Mouse (Mus musculus) Muller cell, postnatal 12 days (primary cell): ENCODE data around the gene Sh2d4b.

ENCODE experiments used
- DNase-seq: peaks from one replicate; pipeline ENCODE4 v3.0.0-alpha.2; 2015; ENCODE audit errors: inconsistent ontology term

Gene Sh2d4b

DNA sequence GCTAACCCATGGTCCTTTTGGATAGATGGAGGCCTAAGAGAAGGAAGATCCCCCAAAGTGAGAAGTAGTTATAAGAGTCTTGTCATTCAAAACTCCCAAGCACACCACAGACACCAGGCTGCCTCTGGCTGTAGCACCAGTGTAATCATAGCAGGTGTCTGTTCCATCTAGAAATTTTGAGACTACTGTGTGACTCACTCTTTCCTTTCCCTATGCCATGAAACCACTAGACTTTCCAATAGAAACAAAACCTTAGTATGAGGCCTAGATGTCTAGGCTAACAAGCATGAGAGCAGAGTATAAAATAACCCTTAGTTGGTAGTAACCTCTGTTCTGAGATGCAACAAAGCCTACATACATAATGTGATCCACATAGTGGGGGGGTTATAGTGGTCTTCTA lies 55.7 kb downstream of the Sh2d4b start:
- no peak for DNase-seq

- no peak for DNase-seq
Observed at GRCm38 (mm10) chr14:40830505-40830904, 62.6 kb downstream of the Sh2d4b start.

DNA sequence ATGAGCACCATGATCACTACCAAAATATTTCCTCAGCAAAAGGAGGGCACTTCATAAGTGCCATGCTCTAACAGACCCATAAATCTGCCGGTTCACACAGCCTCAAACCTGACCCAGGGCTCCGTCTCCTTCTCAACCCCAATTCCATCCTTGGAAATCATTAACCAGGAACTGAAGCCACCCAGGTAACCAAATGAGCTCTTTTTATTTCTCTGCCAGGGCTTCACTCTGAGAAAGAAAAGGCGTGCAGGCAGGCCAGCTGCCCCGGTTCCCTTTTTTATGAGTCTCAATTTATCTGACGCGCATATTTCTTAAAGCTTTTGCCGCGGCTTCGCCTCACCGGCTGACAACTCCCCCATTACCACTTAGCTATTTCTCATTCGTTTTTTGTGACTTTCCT lies 63.0 kb downstream of the Sh2d4b start:
- DNase-seq, result no peak

DNA sequence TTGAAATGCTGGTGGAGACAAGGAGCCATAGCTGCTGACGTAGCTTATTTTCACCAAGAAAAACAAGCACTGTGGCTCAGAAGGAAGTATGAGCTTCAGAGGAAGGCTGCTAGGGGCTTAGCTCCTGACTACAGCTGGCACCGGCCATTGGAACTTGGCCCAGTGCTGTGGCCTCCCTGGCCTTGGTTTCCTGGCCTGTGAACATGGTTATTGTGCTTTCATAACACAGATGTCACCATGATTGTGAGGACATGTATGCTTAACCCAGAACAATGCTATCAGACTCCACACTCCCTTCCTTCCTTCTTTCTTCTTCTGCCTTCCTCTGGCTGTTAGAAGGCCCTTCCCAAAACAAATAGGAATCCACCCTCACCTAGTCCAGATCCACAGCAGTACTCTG lies 75.0 kb downstream of the Sh2d4b start:
- peak; percentile 29 for DNase-seq

DNA sequence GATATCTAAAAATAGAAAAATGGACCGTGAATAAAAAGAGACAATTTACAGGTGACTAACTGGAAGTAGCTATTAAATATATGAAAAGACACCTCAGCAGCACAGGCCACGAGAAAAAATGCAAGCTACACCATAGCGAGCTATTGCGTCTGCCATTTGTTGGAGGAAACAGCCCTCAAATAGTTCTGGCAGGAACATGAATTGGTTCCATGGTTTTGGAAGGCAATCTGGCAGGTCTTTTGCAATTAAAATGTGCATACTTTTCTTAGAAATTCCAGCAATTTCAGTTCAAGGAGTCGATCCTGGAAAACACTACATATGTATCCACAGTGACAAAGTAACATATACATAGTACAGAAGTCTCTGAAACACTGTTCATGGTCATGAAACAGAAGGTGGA lies 76.4 kb downstream of the Sh2d4b start:
- DNase-seq, result no peak

DNA sequence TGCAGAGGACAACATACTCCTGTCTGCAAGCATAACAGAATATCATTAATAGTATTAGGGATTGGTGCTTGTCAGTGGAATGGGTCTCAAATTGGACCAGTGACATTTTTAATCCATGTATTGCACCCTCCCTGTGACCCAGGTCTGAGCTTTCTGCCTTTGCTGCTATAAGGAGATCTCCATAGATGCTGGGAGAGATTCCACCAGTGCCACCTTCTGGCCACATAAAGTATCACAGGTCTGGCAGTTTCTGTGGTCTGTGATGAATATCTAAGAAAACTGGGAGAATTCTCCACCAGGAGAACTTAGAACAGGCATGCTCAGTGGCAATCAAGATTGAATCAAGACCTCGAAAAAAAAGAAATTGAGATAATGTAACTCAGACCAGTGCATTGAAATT lies 101.5 kb downstream of the Sh2d4b start:
- peak; percentile 25 for DNase-seq

DNA sequence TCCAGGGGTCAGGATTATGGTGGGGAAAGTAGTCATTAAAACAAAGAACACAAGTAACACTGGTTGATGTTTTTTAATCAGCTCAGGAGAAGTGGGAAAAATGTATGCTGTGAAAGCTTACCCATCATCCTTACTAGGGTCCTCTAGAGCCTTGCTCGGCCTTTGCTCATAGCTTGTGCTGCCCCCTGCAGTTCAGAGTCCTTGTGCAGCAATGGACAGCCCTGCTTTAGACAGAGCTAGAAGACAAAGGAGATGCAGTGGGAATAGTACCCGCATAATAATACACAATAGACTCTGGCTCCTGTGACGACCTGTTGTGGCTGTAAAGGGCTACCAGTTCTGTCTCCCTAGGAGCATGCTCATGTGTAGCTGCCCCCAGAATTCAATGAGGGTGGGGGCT lies 104.0 kb downstream of the Sh2d4b start:
- DNase-seq, result no peak

DNA sequence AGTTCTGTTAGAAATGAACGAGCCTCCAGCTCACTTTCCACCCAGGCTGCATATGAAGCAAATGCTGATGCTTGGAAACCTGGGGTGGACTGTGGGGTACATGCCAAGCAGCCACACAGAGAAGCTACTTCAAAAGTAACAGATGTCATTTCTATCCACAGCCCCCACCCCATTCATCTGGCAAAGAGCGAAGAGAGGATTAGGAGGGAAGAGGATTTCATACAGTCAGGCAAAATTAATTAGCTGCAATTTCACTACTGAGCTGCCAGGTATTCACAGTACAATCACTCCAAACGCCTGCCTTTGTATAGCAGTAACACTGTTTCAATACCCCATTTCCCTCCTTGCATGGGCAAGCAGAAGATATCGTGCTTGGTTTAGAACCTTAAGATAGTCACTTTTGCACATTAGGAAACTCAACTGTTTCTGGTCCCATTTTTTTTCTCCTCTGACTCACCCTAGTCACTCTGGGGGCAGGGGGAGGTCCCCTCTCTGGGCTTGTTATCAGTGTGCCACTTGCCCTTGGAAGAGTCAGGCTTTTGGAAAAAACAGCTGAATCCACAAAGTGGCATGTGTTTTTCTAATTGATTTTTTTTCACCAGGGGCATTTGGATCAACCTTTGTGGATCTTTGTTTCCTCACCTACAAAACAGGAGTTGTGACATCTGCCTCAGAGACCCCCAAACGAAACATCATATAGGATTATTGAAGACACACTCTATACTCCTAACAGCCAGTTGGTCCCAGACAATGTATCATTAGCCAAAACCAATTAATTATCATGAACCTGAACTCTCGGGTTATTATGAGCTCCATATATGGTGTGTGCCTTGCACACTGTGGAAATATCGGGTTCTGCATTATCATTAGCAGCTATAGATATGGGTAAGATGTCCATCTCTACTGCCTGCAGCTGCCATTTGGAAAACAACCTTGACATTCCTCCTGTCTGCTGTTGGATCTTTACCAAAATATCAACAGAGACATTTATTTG lies 123.7 kb downstream of the Sh2d4b start:
- DNase-seq, result no peak
